Mouse (Mus musculus): ENCODE data around the gene Kndc1.

The Kndc1 gene

GRCm38 (mm10) chr7:139990864-139991394, 96.4 kb downstream of the Kndc1 start:
- no peak for DNase-seq (ENCODE audit: low read depth)
